Mouse (Mus musculus): ENCODE results near the gene Galnt15.

DNA sequence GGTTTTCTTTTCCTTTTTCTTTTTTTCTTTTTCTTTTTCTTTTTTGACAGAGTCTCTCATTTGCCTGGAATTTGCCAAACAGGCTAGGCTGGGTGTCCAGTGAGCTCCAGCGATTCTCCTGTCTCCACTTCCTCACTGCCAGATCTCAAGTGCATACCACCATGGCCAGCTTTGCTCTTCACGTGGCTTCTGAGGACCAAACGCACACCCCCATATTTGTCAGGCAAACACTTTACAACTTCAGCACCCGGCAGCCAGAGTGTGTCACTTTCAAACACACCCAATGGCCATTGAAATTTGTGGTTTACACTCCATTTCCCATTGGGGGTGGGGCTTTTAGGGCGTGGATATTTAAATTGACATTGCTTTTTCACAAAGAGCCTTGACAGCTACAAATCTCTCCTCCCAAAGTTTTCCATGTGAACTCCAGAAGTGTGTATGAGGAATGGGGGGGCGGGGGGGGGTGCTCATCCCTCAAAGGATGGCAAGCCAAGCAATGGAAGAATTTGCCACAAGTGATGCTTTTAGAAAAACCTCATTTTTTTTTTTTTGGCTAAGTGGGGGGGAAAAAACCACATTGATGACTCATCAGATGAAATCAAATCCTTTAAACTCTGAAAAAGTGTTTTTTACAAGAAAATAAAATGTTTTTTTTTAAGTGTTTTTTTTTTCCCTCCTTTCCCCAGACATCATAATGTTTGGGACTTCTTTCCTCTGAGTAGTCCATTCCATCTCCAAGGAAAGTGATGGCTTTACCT lies 17.1 kb upstream of the Galnt15 start:
- TF ChIP-seq CTCF (IDR thresholded peaks at IDR 0.05; ENCODE audit: control insufficient read depth, insufficient read depth, low read length) (no peak), POLR2A (IDR thresholded peaks at IDR 0.05; ENCODE audit: borderline replicate concordance, control insufficient read depth, low read depth, low read length) (no peak)

All from bone marrow, adult 2 months (tissue).